ENCODE assay signal across 25 mouse cellular contexts in the genomic region with DNA sequence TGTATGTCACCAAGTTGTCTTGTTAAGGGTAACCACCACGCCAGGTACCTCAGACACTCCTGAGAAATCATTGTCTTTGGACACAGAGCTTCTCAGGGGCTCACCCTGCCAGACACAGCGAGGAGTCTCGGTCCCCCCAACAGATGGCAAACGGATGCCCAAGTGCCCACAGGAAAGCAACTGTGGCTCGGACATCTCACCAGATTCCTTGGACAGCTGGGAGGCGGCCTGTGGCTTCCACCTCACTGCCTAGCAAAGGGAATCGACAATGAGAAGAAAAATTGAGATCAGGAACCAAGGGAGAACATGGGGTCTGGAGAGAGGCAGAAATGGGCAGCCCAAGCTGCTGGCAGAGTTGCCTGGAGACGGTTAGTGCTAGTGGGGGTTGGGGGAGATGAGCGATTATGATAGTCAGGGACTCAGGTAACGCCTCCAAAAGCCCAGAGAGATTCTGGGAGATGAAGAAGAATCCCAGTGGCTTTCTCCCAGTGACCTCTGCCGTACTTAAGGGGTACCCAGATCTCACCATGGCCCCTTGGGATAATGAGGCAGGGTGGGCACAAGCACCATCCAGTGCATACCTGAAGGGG. TPM values are rescaled to one million over a fixed set of nuclear protein-coding genes. Genes with fewer than 3 reads are reported as not detected.
DNase-seq lines count a peak whose midpoint lies in the region; ATAC-seq and TF ChIP-seq lines count a peak whose summit lies in the region.
"Had no signal": no experiment of that assay in that cellular context is flagged by ENCODE, and none has a peak within 500 bp of the region (broad histone marks: within the 10 kb centered on the region; RNA-seq: fewer than 3 reads in every experiment).

No protein-coding gene starts in this region.

- TF ChIP-seq RAD21 in MEL (IDR thresholded peaks at IDR 0.05; ENCODE audit: low read depth, low read length): no peak

- H3K36me3 ChIP-seq in liver, embryonic 12.5 days: no peaks in the 10 kb centered on the region
- H3K36me3 ChIP-seq in liver, embryonic 11.5 days (ENCODE audit: control insufficient read depth, insufficient read depth, low read length): no peaks in the 10 kb centered on the region
- H3K36me3 ChIP-seq in G1E (replicated peaks) (no peaks in the 10 kb centered on the region), MEL (ENCODE audit: control insufficient read depth in 1 of 2, insufficient read depth in 2 of 2, low read length in 2 of 2) (peaks cover 0 to 53% of the 10 kb centered on the region in 2 experiments; a peak in 2 of 4 replicates)
- no peaks in the 10 kb centered on the region for H3K36me3 ChIP-seq in liver, postnatal 0 days (replicated peaks; ENCODE audit: insufficient read depth, low read length)
- H3K36me3 ChIP-seq: heart, embryonic 13.5 days; hindbrain, embryonic 15.5 days; limb, embryonic 10.5 days; limb, embryonic 15.5 days had no signal

- peaks cover 18% of the 10 kb centered on the region for H3K79me2 ChIP-seq in MEL (ENCODE audit: control insufficient read depth, insufficient read depth, low read length, poor library complexity)

- 71% methylated on average over 11 of the region's 11 CpGs for WGBS in liver, embryonic 12.5 days (ENCODE audit: insufficient replicate concordance)
- 80% methylated on average over 11 of the region's 11 CpGs for WGBS in liver, embryonic 11.5 days
- whole genome bisulfite sequencing in liver, postnatal 0 days (ENCODE audit: insufficient replicate concordance): 78% methylated on average over 11 of the region's 11 CpGs

- no peak for TF ChIP-seq CTCF in G1E (IDR thresholded peaks at IDR 0.05; ENCODE audit: low read depth, low read length)
- no peak for TF ChIP-seq CTCF in MEL (IDR thresholded peaks at IDR 0.05 in 2 of 3, conservative IDR thresholded peaks at IDR 0.05 in 1 of 3; ENCODE audit: control insufficient read depth in 1 of 3, insufficient read depth in 1 of 3, low read depth in 2 of 3, low read length in 3 of 3, poor library complexity in 1 of 3, severe bottlenecking in 1 of 3)
- TF ChIP-seq CTCF in liver, postnatal 0 days (IDR thresholded peaks at IDR 0.05; ENCODE audit: low read depth): no peak

- DNase-seq in liver, embryonic 11.5 days (ENCODE audit: low spot score): no peak
- DNase-seq in G1E (ENCODE audit: low spot score) (no peak), MEL (ENCODE audit: low read depth, low spot score) (peak; percentile 48)
- DNase-seq in liver, postnatal 0 days: no peak
- DNase-seq in testis, postnatal 10 days (ENCODE audit: low spot score): no peak
- DNase-seq: adrenal gland, postnatal 10 days; B cell, adult 2 months; cerebellum, adult 11 months; cerebellum, adult 9-10 months; gastrocnemius, adult 2 months; gastrocnemius, postnatal 36 days; heart, adult 18-20 months; heart, postnatal 10 days; kidney, adult 2 months; kidney, postnatal 36 days; lung, postnatal 4 days; midbrain, embryonic 14.5 days had no signal

- TF ChIP-seq POLR2A in MEL (IDR thresholded peaks at IDR 0.05; ENCODE audit: control insufficient read depth in 1 of 2, insufficient read depth in 1 of 2, low read depth in 1 of 2, low read length in 2 of 2, poor library complexity in 1 of 2): no peak

- peak; percentile 56 to 74 for TF ChIP-seq EP300 in MEL (IDR thresholded peaks at IDR 0.05; ENCODE audit: low read depth in 1 of 2, low read length in 2 of 2)
- TF ChIP-seq EP300 in liver, postnatal 0 days (IDR thresholded peaks at IDR 0.05; ENCODE audit: low read depth): no peak

- no peak overlapping the region for H3K4me2 ChIP-seq in liver, embryonic 12.5 days
- H3K4me2 ChIP-seq in liver, embryonic 11.5 days: no peak overlapping the region
- no peak overlapping the region for H3K4me2 ChIP-seq in liver, postnatal 0 days (ENCODE audit: low read depth, low read length)
- H3K4me2 ChIP-seq: heart, embryonic 13.5 days; hindbrain, embryonic 15.5 days; limb, embryonic 15.5 days had no signal

- ATAC-seq in liver, embryonic 12.5 days: no peak
- no peak for ATAC-seq in liver, embryonic 11.5 days (replicated peaks; ENCODE audit: low FRiP score)
- no peak for ATAC-seq in G1E (ENCODE audit: extremely low read depth, insufficient number of reproducible peaks, low FRiP score, poor library complexity, severe bottlenecking)
- ATAC-seq in liver, postnatal 0 days: no peak
- ATAC-seq: forebrain, embryonic 16.5 days had no signal

- H3K9ac ChIP-seq in liver, embryonic 12.5 days: peak overlapping the region; percentile 2; the same call in 1 of the 2 replicates
- H3K9ac ChIP-seq in liver, embryonic 11.5 days (ENCODE audit: low read depth, low read length): no peak overlapping the region
- peak overlapping the region; percentile 20 for H3K9ac ChIP-seq in MEL (ENCODE audit: control insufficient read depth, low read depth, low read length, poor library complexity, severe bottlenecking)
- no peak overlapping the region for H3K9ac ChIP-seq in liver, postnatal 0 days (replicated peaks)
- H3K9ac ChIP-seq: heart, embryonic 13.5 days; hindbrain, embryonic 15.5 days; limb, embryonic 15.5 days had no signal

- H3K4me3 ChIP-seq in liver, embryonic 12.5 days: no peak overlapping the region
- H3K4me3 ChIP-seq in liver, embryonic 11.5 days (ENCODE audit: low read depth, low read length): no peak overlapping the region
- peak overlapping the region; percentile 18; the same call in 1 of the 2 replicates for H3K4me3 ChIP-seq in G1E (ENCODE audit: low read depth, low read length)
- no peak overlapping the region for H3K4me3 ChIP-seq in MEL (ENCODE audit: control insufficient read depth in 1 of 2, insufficient read depth in 1 of 2, low read depth in 2 of 2, low read length in 2 of 2)
- no peak overlapping the region for H3K4me3 ChIP-seq in liver, postnatal 0 days (ENCODE audit: low read depth, low read length)
- H3K4me3 ChIP-seq: erythroblast, embryonic 14.5 days; gastrocnemius, adult 2 months; heart, embryonic 13.5 days; hindbrain, embryonic 15.5 days; limb, embryonic 10.5 days; limb, embryonic 15.5 days had no signal

- no peaks in the 10 kb centered on the region for H3K9me3 ChIP-seq in liver, embryonic 12.5 days (replicated peaks)
- no peaks in the 10 kb centered on the region for H3K9me3 ChIP-seq in liver, embryonic 11.5 days (ENCODE audit: control insufficient read depth, low read length)
- H3K9me3 ChIP-seq in G1E (replicated peaks) (no peaks in the 10 kb centered on the region), MEL (replicated peaks; ENCODE audit: insufficient read depth, low read length) (no peaks in the 10 kb centered on the region)
- H3K9me3 ChIP-seq in liver, postnatal 0 days (ENCODE audit: low read length): no peaks in the 10 kb centered on the region
- H3K9me3 ChIP-seq: heart, embryonic 13.5 days; hindbrain, embryonic 15.5 days; limb, embryonic 10.5 days; limb, embryonic 15.5 days had no signal

- no peaks in the 10 kb centered on the region for H3K27me3 ChIP-seq in liver, embryonic 12.5 days (replicated peaks)
- no peaks in the 10 kb centered on the region for H3K27me3 ChIP-seq in liver, embryonic 11.5 days (replicated peaks; ENCODE audit: control insufficient read depth, insufficient read depth, low read length)
- H3K27me3 ChIP-seq in G1E (ENCODE audit: insufficient read depth, low read length): no peaks in the 10 kb centered on the region
- no peaks in the 10 kb centered on the region for H3K27me3 ChIP-seq in MEL (ENCODE audit: control insufficient read depth in 1 of 2, insufficient read depth in 2 of 2, low read length in 2 of 2)
- no peaks in the 10 kb centered on the region for H3K27me3 ChIP-seq in liver, postnatal 0 days (ENCODE audit: insufficient read depth, low read length)
- H3K27me3 ChIP-seq: heart, embryonic 13.5 days; hindbrain, embryonic 15.5 days; limb, embryonic 15.5 days had no signal

- H3K4me1 ChIP-seq in liver, embryonic 12.5 days: peaks cover 93% of the 10 kb centered on the region
- peaks cover 42% of the 10 kb centered on the region for H3K4me1 ChIP-seq in liver, embryonic 11.5 days (replicated peaks; ENCODE audit: control insufficient read depth, insufficient read depth, low read length)
- peaks cover 93% of the 10 kb centered on the region for H3K4me1 ChIP-seq in G1E (ENCODE audit: insufficient read depth, low read depth, low read length)
- peaks cover 18 to 75% of the 10 kb centered on the region in 2 experiments for H3K4me1 ChIP-seq in MEL (ENCODE audit: control insufficient read depth in 1 of 2, insufficient read depth in 2 of 2, low read length in 2 of 2)
- peaks cover 47% of the 10 kb centered on the region for H3K4me1 ChIP-seq in liver, postnatal 0 days (ENCODE audit: insufficient read depth)
- H3K4me1 ChIP-seq: hindbrain, embryonic 15.5 days; limb, embryonic 10.5 days had no signal

- peak overlapping the region; percentile 84 for H3K27ac ChIP-seq in liver, embryonic 12.5 days
- no peak overlapping the region; the same call in 1 of the 2 replicates for H3K27ac ChIP-seq in liver, embryonic 11.5 days (ENCODE audit: low read depth, low read length)
- H3K27ac ChIP-seq in MEL (ENCODE audit: control insufficient read depth, low read depth, low read length): peak overlapping the region; percentile 92
- peak overlapping the region; percentile 48; the same call in 1 of the 2 replicates for H3K27ac ChIP-seq in liver, postnatal 0 days (ENCODE audit: low read depth)
- H3K27ac ChIP-seq: gastrocnemius, adult 2 months; heart, embryonic 13.5 days; hindbrain, embryonic 15.5 days; limb, embryonic 10.5 days; limb, embryonic 15.5 days had no signal

TF ChIP-seq in MEL, 35 proteins besides CTCF, POLR2A, EP300 and RAD21 (continues in another document):
- TF ChIP-seq TCF12 (IDR thresholded peaks at IDR 0.05; ENCODE audit: low read depth, low read length): 0 out of 2 replicates have a peak, but pooled peaks have one; percentile 36

RNA-seq across cellular contexts. Expression of a gene that starts 36.0 kb away (rescaled TPM):
- polyA plus RNA-seq in liver, embryonic 12.5 days (2016; fragmentation: Nextera tagmentation; extraction: Ambion mirVana): 40.7 and 43.2 TPM in 2 replicates
- polyA plus RNA-seq in liver, embryonic 11.5 days (2014; fragmentation: Nextera tagmentation; extraction: Ambion mirVana): 66.8 and 71.9 TPM in 2 replicates
- total RNA-seq in G1E (2014; fragmentation: Nextera tagmentation) (26.6 and 31.3 TPM in 2 replicates), G1E (2017) (17.6 and 23.7 TPM in 2 replicates), MEL (2012; rRNA removed) (13.5 and 20.3 TPM in 2 replicates)
- polyA plus RNA-seq in G1E (2012) (51.5 and 55.7 TPM in 2 replicates), MEL (2012; ENCODE audit: insufficient read depth in 1 of 2, insufficient read length in 2 of 2, low read depth in 1 of 2, low replicate concordance in 2 of 2, missing spikeins in 1 of 2) (10 to 100 TPM in 1 of 2 experiments, not detected in 1; 24.5 TPM)
- polyA plus RNA-seq in liver, postnatal 0 days (2015; fragmentation: Nextera tagmentation; extraction: Ambion mirVana): 16.4 and 17.2 TPM in 2 replicates

RNA-seq across cellular contexts. Expression of a gene that starts 56.7 kb away (rescaled TPM):
- polyA plus RNA-seq in liver, embryonic 12.5 days (2016; fragmentation: Nextera tagmentation; extraction: Ambion mirVana): 38.3 and 42.4 TPM in 2 replicates
- 55.3 and 60.2 TPM in 2 replicates for polyA plus RNA-seq in liver, embryonic 11.5 days (2014; fragmentation: Nextera tagmentation; extraction: Ambion mirVana)
- 19.3 and 33.0 TPM in 2 replicates for total RNA-seq in G1E (2014; fragmentation: Nextera tagmentation)
- total RNA-seq in G1E (2017): 45.1 and 46.8 TPM in 2 replicates
- polyA plus RNA-seq in G1E (2012): 145 and 178 TPM in 2 replicates
- 0.33 and 0.46 TPM in 2 replicates for total RNA-seq in MEL (2012; rRNA removed)
- polyA plus RNA-seq in MEL (2012; ENCODE audit: insufficient read depth in 1 of 2, insufficient read length in 2 of 2, low read depth in 1 of 2, low replicate concordance in 2 of 2, missing spikeins in 1 of 2): 1 to 10 TPM in 1 of 2 experiments, not detected in 1; 1.3 TPM
- 137 and 167 TPM in 2 replicates for polyA plus RNA-seq in liver, postnatal 0 days (2015; fragmentation: Nextera tagmentation; extraction: Ambion mirVana)
- total RNA-seq: neutrophil, adult 5-6 weeks had no signal

Comparison
In these comparisons a context has a peak if more than half of its experiments do, and no peak if none do; other contexts are left out.
1. H3K9ac ChIP-seq: peak in liver, embryonic 12.5 days (single experiment) and MEL (single experiment); none in liver, embryonic 11.5 days (single experiment) and liver, postnatal 0 days (single experiment).
2. RNA of a gene that starts 56.7 kb away (polyA plus RNA-seq): 137 to 167 TPM in liver, postnatal 0 days, 145 to 178 TPM in G1E, 55.3 to 60.2 TPM in liver, embryonic 11.5 days and 38.3 to 42.4 TPM in liver, embryonic 12.5 days; 1.3 TPM in MEL; every median in the first group is over 10 times any median in the second.